Mouse (Mus musculus) liver, embryonic 14.5 days (tissue): ENCODE measurements around the gene Vamp9.

Experiments
- CTCF ChIP-seq: IDR thresholded peaks from 2 replicates; pipeline ENCODE4 v1.5.1; 2016; ENCODE audit warnings: antibody characterized with exemption, low read depth, control low read depth
- EP300 ChIP-seq: IDR thresholded peaks from 2 replicates; pipeline ENCODE4 v1.6.1; 2016; ENCODE audit warnings: antibody characterized with exemption, low read depth

DNA sequence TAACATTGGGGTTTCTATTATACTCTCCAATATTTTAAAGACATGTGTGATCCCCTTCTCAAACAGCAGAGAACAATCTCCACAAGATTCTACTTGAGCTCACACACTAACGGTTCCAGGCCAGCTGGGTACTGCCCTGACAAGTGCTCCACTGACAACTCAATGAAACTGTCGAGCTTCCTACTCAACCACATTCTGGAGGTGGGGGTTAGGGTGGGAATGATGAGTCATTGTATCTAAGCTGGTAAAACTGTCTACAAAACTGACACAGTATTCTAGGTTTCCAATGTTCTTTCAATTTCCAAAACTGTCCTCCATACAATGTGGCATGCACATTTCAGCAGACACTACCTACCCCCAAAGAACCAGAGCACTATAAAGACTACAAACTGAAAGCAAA, 67.9 kb downstream of the Vamp9 start:
- TF ChIP-seq CTCF (no peak), EP300 (no peak)
